Mouse (Mus musculus): ENCODE results near the gene Krt86. TPM values are rescaled to one million over a fixed set of nuclear protein-coding genes. Genes with fewer than 3 reads are reported as not detected.

Gene Krt86
- not detected for polyA plus RNA-seq (2017; shearing (Covaris generic))

DNA sequence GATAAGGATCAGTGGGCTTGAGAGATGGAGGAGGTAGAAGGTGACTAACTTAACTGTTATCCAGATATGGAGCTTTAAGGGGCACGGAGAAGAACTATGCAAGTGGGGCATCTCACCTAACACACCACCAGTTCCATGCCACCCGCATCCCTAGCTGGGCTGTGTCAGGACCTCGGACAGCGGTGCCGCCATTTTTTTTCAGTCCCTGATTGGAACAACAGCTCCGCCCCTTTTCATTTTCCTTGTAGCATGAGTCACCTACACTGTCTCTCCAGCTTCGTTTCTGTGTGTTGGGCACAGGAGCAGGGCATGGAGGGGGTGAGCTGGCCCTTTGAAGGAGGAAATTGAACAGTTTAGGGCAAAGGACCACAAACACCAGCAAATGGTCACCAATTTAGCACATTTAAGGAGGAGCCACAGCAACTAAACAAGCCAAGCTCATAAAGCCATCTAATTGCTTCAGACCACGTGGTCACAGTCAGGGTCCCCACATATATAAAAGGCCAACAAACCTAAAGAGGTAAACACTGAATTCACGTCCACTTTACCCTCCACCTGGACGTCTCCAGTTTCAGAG is at the start of gene Krt86:
TSS of gene Krt86 (plus strand) at position 527 of the 577 bp plus-strand sequence.

GRCm38 (mm10) chr15:101438555-101438954 is 34.7 kb upstream of the Krt86 start, which contains the start of gene Krt87:
Krt87 (minus strand) TSS chr15:101438804.

GRCm38 (mm10) chr15:101447444-101447843 is 25.8 kb upstream of the Krt86 start, which contains the start of gene Krt88:
Krt88 (plus strand) TSS chr15:101447744.

DNA sequence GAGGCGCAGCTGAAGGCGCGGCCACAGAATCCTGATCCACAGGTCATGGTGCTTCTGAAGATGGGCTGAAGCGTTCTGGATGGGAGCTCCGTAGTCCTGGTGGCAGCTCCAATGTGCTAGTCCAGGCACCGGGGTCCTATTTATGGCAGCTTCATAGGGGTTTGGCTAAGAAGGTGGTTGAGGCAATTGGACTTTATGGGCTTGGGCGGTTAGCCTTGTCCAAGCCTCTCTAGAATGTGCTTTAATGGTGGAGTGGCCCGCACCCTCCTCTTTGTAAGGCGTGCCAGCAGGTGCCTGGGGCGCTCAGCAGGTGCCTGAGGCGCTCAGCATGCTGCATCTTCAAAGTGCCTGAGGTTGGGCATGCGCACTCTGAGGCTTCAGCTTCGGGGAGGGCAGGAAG is 9.6 kb upstream of the Krt86 start, which contains the start of gene Krt81:
TSS of gene Krt81 (minus strand) at position 101 of the 400 bp plus-strand sequence.

GRCm38 (mm10) chr15:101491431-101491830 is 18.2 kb downstream of the Krt86 start, which contains the start of gene Krt83:
Krt83 (minus strand) TSS chr15:101491512.

GRCm38 (mm10) chr15:101517161-101517560 is 43.9 kb downstream of the Krt86 start, which contains the start of gene Gm49425:
Gm49425 (minus strand) TSS chr15:101517261.

Other genes with a start within 250 kb of the Krt86 start
- 8.4 TPM for gene Grasp, start 249.3 kb upstream of the Krt86 start, polyA plus RNA-seq (2017; shearing (Covaris generic))
- 116 TPM for gene Nr4a1, start 219.2 kb upstream of the Krt86 start, polyA plus RNA-seq (2017; shearing (Covaris generic))
- gene Atg101, start 189.2 kb upstream of the Krt86 start, polyA plus RNA-seq (2017; shearing (Covaris generic)) = 63.0 TPM
- gene 6030408B16Rik, start 180.3 kb upstream of the Krt86 start, polyA plus RNA-seq (2017; shearing (Covaris generic)) = not detected
- 0.06 TPM for gene Krt80, start 103.3 kb upstream of the Krt86 start, polyA plus RNA-seq (2017; shearing (Covaris generic))
- 0.07 TPM for gene Krt7, start 62.4 kb upstream of the Krt86 start, polyA plus RNA-seq (2017; shearing (Covaris generic))
- gene Krt87, start 34.7 kb upstream of the Krt86 start, polyA plus RNA-seq (2017; shearing (Covaris generic)) = 0.16 TPM
- not detected for gene Krt88, start 25.7 kb upstream of the Krt86 start, polyA plus RNA-seq (2017; shearing (Covaris generic))
- gene Krt81, start 9.7 kb upstream of the Krt86 start, polyA plus RNA-seq (2017; shearing (Covaris generic)) = not detected
- 2.7 TPM for gene Krt83, start 18.0 kb downstream of the Krt86 start, polyA plus RNA-seq (2017; shearing (Covaris generic))
- gene Gm49425, start 43.8 kb downstream of the Krt86 start, polyA plus RNA-seq (2017; shearing (Covaris generic)) = not detected
- 0.14 TPM for gene Krt84, start 59.3 kb downstream of the Krt86 start, polyA plus RNA-seq (2017; shearing (Covaris generic))
- not detected for gene Krt82, start 77.2 kb downstream of the Krt86 start, polyA plus RNA-seq (2017; shearing (Covaris generic))
- not detected for gene Krt90, start 89.5 kb downstream of the Krt86 start, polyA plus RNA-seq (2017; shearing (Covaris generic))
- 0.18 TPM for gene Krt75, start 100.4 kb downstream of the Krt86 start, polyA plus RNA-seq (2017; shearing (Covaris generic))
- not detected for gene Gm5414, start 154.7 kb downstream of the Krt86 start, polyA plus RNA-seq (2017; shearing (Covaris generic))
- not detected for gene Gm5478, start 173.9 kb downstream of the Krt86 start, polyA plus RNA-seq (2017; shearing (Covaris generic))
- not detected for gene Krt6b, start 206.8 kb downstream of the Krt86 start, polyA plus RNA-seq (2017; shearing (Covaris generic))
- not detected for gene Krt6a, start 220.8 kb downstream of the Krt86 start, polyA plus RNA-seq (2017; shearing (Covaris generic))
- gene Krt5, start 239.4 kb downstream of the Krt86 start, polyA plus RNA-seq (2017; shearing (Covaris generic)) = not detected

All from CD4-positive, CD25-positive, alpha-beta regulatory T cell (primary cell).